Mouse (Mus musculus) intestine, embryonic 14.5 days (tissue): ENCODE measurements around the gene Ranbp1. TPM values are rescaled to one million over a fixed set of nuclear protein-coding genes. Genes with fewer than 3 reads are reported as not detected.

Source experiments
- microRNA counts: library from miRNA; unstranded; fragments of <30 nt; microRNA quantifications from one replicate; lab custom pipeline; 2016
- microRNA-seq: library from miRNA; unstranded; fragments of <30 nt; microRNA quantifications from one replicate; pipeline ENCODE4, GENCODE M21; 2016
- polyA plus RNA-seq: library from polyadenylated mRNA; unstranded; fragments of >200 nt; fragmentation: Nextera tagmentation; extraction: Ambion mirVana; gene quantifications from 2 replicates; pipeline ENCODE4 v1.2.1, GENCODE M21; 2014

Gene Ranbp1
- polyA plus RNA-seq, 1 experiment from 2014 or later = 725 TPM

MicroRNA genes within 50 kb of the gene (microRNA counts, 519-probe panel; counts per million panel counts)
- microRNA mmu-miR-1306 (lab: Ali Mortazavi, UCI) = not detected

Small RNAs within 50 kb of the gene (microRNA-seq; reads per million reads assigned to microRNA genes)
- gene Gm24572 = 4.3 reads per million, percentile 32 among the genes with 10 or more reads in this experiment
- gene Mir1306 = 250 reads per million, percentile 67 among the genes with 10 or more reads in this experiment

Other genes starting within 250 kb of the Ranbp1 start
- gene Dgcr6, start 195.9 kb downstream of the Ranbp1 start, polyA plus RNA-seq = 85.8 and 88.1 TPM in 2 replicates
- 16.5 and 18.2 TPM in 2 replicates for gene Prodh, start 158.5 kb downstream of the Ranbp1 start, polyA plus RNA-seq
- gene Rtn4r, start 121.1 kb downstream of the Ranbp1 start, polyA plus RNA-seq = 3.3 and 5.3 TPM in 2 replicates
- not detected in 2 replicates for gene Ccdc188, start 30.9 kb downstream of the Ranbp1 start, polyA plus RNA-seq
- gene Zdhhc8, start 13.6 kb downstream of the Ranbp1 start, polyA plus RNA-seq = 11.5 and 15.1 TPM in 2 replicates
- gene Trmt2a, start 53 bp downstream of the Ranbp1 start, polyA plus RNA-seq = 110 and 117 TPM in 2 replicates
- 4.4 TPM in 1 of 2 replicates, not detected in the other for gene Gm49776, start 9.6 kb upstream of the Ranbp1 start, polyA plus RNA-seq
- 37.5 and 39.4 TPM in 2 replicates for gene Dgcr8, start 40.5 kb upstream of the Ranbp1 start, polyA plus RNA-seq
- 34.8 and 34.9 TPM in 2 replicates for gene Tango2, start 99.4 kb upstream of the Ranbp1 start, polyA plus RNA-seq
- gene Arvcf, start 99.5 kb upstream of the Ranbp1 start, polyA plus RNA-seq = 31.7 and 33.0 TPM in 2 replicates
- 17.0 and 17.4 TPM in 2 replicates for gene Txnrd2, start 177.7 kb upstream of the Ranbp1 start, polyA plus RNA-seq
- gene Comt, start 178.1 kb upstream of the Ranbp1 start, polyA plus RNA-seq = 95.4 and 95.6 TPM in 2 replicates
- gene Gnb1l, start 250.0 kb upstream of the Ranbp1 start, polyA plus RNA-seq = 16.9 and 18.6 TPM in 2 replicates